Mouse (Mus musculus) intestine, embryonic 16.5 days (tissue): ENCODE results near the gene Stox1. TPM values are rescaled to one million over a fixed set of nuclear protein-coding genes. Genes with fewer than 3 reads are reported as not detected.

ENCODE experiments used
- microRNA-seq: library from miRNA; unstranded; fragments of <30 nt; microRNA quantifications from one replicate; pipeline ENCODE4, GENCODE M21; 2016
- polyA plus RNA-seq: library from polyadenylated mRNA; unstranded; fragments of >200 nt; fragmentation: Nextera tagmentation; extraction: Ambion mirVana; gene quantifications from 2 replicates; pipeline ENCODE4 v1.2.1, GENCODE M21; 2015

Gene Stox1
- polyA plus RNA-seq, 1 experiment from 2014 or later: 1.6 TPM

Small RNA genes within 50 kb of the gene (microRNA-seq; reads per million reads assigned to microRNA genes)
- gene Mir7215: not detected

Other genes with a start within 250 kb of the Stox1 start
- gene Vps26a, start 239.3 kb downstream of the Stox1 start, polyA plus RNA-seq: 135 and 143 TPM in 2 replicates
- 15.1 and 15.5 TPM in 2 replicates for gene Srgn, start 198.7 kb downstream of the Stox1 start, polyA plus RNA-seq
- 23.0 and 27.3 TPM in 2 replicates for gene Kif1bp, start 147.7 kb downstream of the Stox1 start, polyA plus RNA-seq
- 15.5 and 17.0 TPM in 2 replicates for gene Ddx21, start 123.8 kb downstream of the Stox1 start, polyA plus RNA-seq
- gene Ddx50, start 74.9 kb downstream of the Stox1 start, polyA plus RNA-seq: 94.5 and 96.3 TPM in 2 replicates
- 101 and 103 TPM in 2 replicates for gene Ccar1, start 66.2 kb upstream of the Stox1 start, polyA plus RNA-seq
- gene Tet1, start 182.9 kb upstream of the Stox1 start, polyA plus RNA-seq: 10.6 and 11.1 TPM in 2 replicates
- gene Slc25a16, start 194.5 kb upstream of the Stox1 start, polyA plus RNA-seq: 13.2 and 13.6 TPM in 2 replicates
- 21.3 and 22.1 TPM in 2 replicates for gene Dna2, start 220.9 kb upstream of the Stox1 start, polyA plus RNA-seq